Mouse (Mus musculus) T-helper 1 cell (primary cell): Measurements from ENCODE around the gene 1810009J06Rik.
"Not testable (repeated sequence)": the region's sequence is repeated elsewhere in the genome, so short reads cannot be mapped to it uniquely, and the experiment has no call there.

Source experiments
- in situ Hi-C: fragments of 300-600 bp; cut with MboI, MseI; formaldehyde crosslinking; loops from one replicate; pipeline ENCODE4 v1.15.1; 2025; ENCODE audit warnings: high pct_unique_total_duplicates

Gene 1810009J06Rik

DNA sequence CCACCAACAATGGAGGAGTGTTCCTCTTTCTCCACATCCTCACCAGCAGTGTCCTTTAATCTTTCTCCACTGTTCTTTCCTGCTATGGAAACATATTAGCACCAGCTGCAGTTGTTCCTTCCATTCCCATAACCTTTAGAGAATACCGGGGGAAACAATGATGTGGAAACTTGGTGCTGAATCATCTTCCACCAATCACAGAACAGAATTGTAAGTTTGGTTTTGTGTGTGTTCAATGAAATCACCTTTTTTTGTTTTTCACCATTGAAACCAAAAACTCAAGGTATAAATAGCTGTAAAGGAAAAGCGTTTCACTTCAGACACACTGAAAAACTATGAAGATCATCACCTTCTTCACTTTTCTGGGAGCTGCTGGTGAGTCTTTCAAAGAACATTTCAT lies at the start of gene 1810009J06Rik:
Gene 1810009J06Rik, plus strand, starts transcription at position 301 of the 400 bp plus-strand sequence.
- in situ Hi-C loops = not testable (repeated sequence)

DNA sequence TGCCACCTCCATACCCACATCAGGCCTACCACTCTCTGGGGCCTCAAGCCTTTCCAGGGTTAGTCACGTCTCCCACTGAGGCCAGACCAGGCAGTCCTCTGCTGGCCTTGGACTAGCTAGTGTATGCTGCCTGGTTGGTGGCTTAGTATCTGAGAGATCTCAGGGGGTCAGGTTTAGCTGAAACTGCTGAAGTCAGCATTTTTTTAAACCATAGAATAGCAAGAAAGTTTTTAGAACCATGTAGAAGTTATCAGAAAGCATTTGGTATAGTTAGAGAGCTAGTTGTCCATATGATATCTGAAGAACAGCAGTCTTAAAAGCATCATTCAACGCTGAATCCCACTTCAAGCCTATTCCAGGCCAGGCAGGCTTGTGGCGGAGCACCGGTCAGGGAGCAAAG lies 44.6 kb upstream of the 1810009J06Rik start:
- in situ Hi-C loops = no loop called here

DNA sequence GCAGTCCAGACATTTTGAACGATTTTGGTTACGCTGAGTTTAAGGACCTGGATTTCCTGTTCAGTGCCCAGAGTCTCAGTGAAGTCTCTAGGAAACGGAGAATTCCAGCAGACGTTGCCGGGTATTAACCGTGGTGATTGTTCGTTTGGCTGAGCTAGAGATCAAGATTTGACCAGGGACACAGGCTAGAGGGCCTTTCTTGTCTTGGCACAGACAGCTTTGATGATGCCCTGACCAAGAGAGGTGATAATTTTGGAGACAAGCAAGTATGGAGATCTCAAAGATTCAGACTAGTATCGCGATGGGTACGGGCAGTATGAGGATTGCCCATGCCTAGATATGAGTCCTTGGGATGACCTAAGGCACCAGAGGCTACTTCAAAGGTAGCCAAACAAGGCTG lies 24.1 kb upstream of the 1810009J06Rik start, which contains the start of gene 1700074P13Rik:
Gene 1700074P13Rik, minus strand, starts transcription at position 101 of the 400 bp plus-strand sequence.
- in situ Hi-C loops = no loop called here

DNA sequence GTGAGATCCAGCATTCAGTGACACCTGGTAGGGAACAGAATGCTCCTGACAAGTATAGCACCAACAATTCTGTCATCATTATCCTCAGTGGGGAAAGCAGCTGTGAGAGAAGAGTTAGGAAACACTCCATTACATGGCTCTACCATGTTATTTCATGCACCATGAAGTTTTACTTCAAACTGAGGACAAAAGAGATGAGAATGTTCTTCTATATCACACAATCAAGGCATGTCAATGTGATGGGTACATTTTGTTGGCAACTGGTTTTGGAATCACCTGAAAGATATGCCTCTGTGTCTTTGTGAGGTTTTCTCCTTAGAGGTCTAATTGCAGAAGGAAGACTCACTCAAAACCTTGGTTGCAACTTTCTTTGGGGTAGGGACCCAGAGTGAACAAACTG lies 12.8 kb upstream of the 1810009J06Rik start, which contains the start of gene Gm4744:
Gene Gm4744, minus strand, starts transcription at position 101 of the 400 bp plus-strand sequence.
- in situ Hi-C loops = no loop called here

DNA sequence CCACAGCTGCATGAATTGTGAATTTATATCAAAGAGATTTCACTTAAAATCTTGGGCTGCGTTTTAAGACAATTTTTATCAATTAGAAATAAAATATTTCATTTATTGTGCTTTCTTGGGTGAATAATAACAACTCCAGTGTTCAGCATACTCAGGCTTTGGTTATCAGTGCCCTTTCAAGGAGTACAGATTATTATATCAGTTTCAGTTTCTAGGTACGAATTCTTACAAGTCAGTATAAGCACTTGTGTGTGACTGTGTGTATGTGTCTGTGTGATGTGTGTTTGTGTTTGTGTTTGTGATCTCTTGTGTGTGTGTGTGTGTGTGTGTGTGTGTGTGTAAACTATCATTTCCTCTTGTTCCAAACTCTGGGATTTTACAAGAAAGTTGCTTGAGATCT lies 10.8 kb upstream of the 1810009J06Rik start:
- in situ Hi-C loops = no loop called here

DNA sequence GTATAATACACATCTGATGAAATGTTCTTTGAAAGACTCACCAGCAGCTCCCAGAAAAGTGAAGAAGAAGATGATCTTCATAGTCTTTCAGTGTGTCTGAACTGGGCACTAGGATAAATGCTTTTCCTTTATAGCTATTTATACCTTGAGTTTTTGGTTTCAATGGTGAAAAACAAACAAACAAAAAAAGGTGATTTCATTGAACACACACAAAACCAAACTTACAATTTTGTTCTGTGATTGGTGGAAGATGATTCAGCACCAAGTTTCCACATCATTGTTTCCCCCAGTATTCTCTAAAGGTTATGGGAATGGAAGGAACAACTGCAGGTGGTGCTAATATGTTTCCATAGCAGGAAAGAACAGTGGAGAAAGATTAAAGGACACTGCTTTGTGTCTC lies 34.8 kb downstream of the 1810009J06Rik start, which contains the start of gene Gm2663:
Gene Gm2663, minus strand, starts transcription at position 101 of the 400 bp plus-strand sequence.
- in situ Hi-C loops = not testable (repeated sequence)

DNA sequence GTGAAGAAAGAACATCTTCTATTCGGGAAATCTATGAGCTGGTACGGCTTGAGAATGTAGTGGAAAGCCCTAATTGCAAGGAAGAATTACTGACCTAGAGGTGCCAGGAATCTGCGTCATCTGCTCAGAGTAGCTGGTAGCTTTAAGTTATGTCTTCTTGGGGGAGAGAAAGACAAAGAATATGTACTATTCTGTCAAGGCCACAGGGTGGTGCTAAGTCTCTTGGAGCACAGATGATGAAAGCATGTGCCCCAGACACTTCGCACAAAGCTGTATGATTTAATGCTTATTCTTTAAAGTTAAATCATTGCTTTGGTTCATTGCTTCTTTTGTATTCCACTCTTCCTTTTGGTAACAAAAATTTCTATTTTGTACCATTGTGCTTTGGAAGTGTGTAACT lies 50.5 kb downstream of the 1810009J06Rik start:
- in situ Hi-C loops = no loop called here
